Mouse (Mus musculus): ENCODE measurements around the gene Cntnap2. TPM values are rescaled to one million over a fixed set of nuclear protein-coding genes. Genes with fewer than 3 reads are reported as not detected.

Cntnap2 gene
- total RNA-seq, 2 experiments from 2014 or later = 14.9 to 17.7 TPM

GRCm38 (mm10) chr6:46699343-46699742 lies 1640.2 kb downstream of the Cntnap2 start:
- DNase-seq = no peak

GRCm38 (mm10) chr6:46704293-46705170 lies 1645.4 kb downstream of the Cntnap2 start:
- DNase-seq = no peak

- DNase-seq = no peak
Measured at GRCm38 (mm10) chr6:46705926-46706325, 1646.8 kb downstream of the Cntnap2 start.

GRCm38 (mm10) chr6:46716576-46716975 lies 1657.4 kb downstream of the Cntnap2 start:
- DNase-seq = no peak

- no peak for DNase-seq
Measured at GRCm38 (mm10) chr6:46733794-46734193, 1674.6 kb downstream of the Cntnap2 start.

- DNase-seq = no peak
Measured at GRCm38 (mm10) chr6:46748448-46748847, 1689.3 kb downstream of the Cntnap2 start.

GRCm38 (mm10) chr6:46763481-46763880 lies 1704.3 kb downstream of the Cntnap2 start:
- no peak for DNase-seq

GRCm38 (mm10) chr6:46774529-46774928 lies 1715.4 kb downstream of the Cntnap2 start:
- DNase-seq = no peak

- DNase-seq = no peak
Measured at GRCm38 (mm10) chr6:46802264-46803110, 1743.3 kb downstream of the Cntnap2 start.

- no peak for DNase-seq
Measured at GRCm38 (mm10) chr6:46856635-46857034, 1797.5 kb downstream of the Cntnap2 start.

- no peak for DNase-seq
Measured at GRCm38 (mm10) chr6:46861076-46861475, 1801.9 kb downstream of the Cntnap2 start.

GRCm38 (mm10) chr6:46866317-46866716 lies 1807.2 kb downstream of the Cntnap2 start:
- no peak for DNase-seq

GRCm38 (mm10) chr6:46886230-46886629 lies 1827.1 kb downstream of the Cntnap2 start:
- no peak for DNase-seq

GRCm38 (mm10) chr6:46909167-46909566 lies 1850.0 kb downstream of the Cntnap2 start:
- DNase-seq = no peak

GRCm38 (mm10) chr6:46918701-46919274 lies 1859.6 kb downstream of the Cntnap2 start:
- DNase-seq = no peak

GRCm38 (mm10) chr6:46919973-46920372 lies 1860.8 kb downstream of the Cntnap2 start:
- DNase-seq = no peak

- DNase-seq = no peak
Measured at GRCm38 (mm10) chr6:46924709-46925108, 1865.6 kb downstream of the Cntnap2 start.

GRCm38 (mm10) chr6:46945703-46946102 lies 1886.5 kb downstream of the Cntnap2 start:
- no peak for DNase-seq

- DNase-seq = peak; percentile 65
Measured at GRCm38 (mm10) chr6:46961022-46961686, 1902.0 kb downstream of the Cntnap2 start.

- no peak for DNase-seq
Measured at GRCm38 (mm10) chr6:46963261-46963660, 1904.1 kb downstream of the Cntnap2 start.

- DNase-seq = no peak
Measured at GRCm38 (mm10) chr6:46963693-46964092, 1904.5 kb downstream of the Cntnap2 start.

GRCm38 (mm10) chr6:46972640-46973039 lies 1913.5 kb downstream of the Cntnap2 start:
- no peak for DNase-seq

Measured in gastrocnemius, postnatal 10 days (tissue).